Mouse (Mus musculus): ENCODE measurements around the gene Bcl2l11. TPM values are rescaled to one million over a fixed set of nuclear protein-coding genes. Genes with fewer than 3 reads are reported as not detected.
"Not testable (repeated sequence)": the region's sequence is repeated elsewhere in the genome, so short reads cannot be mapped to it uniquely, and the experiment has no call there.

Bcl2l11 gene
- polyA plus RNA-seq, 1 experiment from 2014 or later, result 8.8 TPM

GRCm38 (mm10) chr2:128174176-128174575, 48.3 kb downstream of the Bcl2l11 start:
- no peaks in the 10 kb centered on the region for H3K36me3 ChIP-seq (ENCODE audit: control insufficient read depth, insufficient read depth)
- H3K4me1 ChIP-seq (replicated peaks; ENCODE audit: control insufficient read depth, insufficient read depth, low read length), result peaks cover 14% of the 10 kb centered on the region
- no peaks in the 10 kb centered on the region for H3K9me3 ChIP-seq (ENCODE audit: control insufficient read depth, low read length)
- H3K4me2 ChIP-seq (ENCODE audit: low read length), result no peak overlapping the region
- 86% methylated on average over 5 of the region's 5 CpGs for WGBS
- no peaks in the 10 kb centered on the region for H3K27me3 ChIP-seq (replicated peaks; ENCODE audit: control insufficient read depth, insufficient read depth, low read length)
- no peak overlapping the region for H3K27ac ChIP-seq (ENCODE audit: low read length)
- ATAC-seq, result no peak
- no peak overlapping the region for H3K4me3 ChIP-seq (replicated peaks; ENCODE audit: low read length)
- H3K9ac ChIP-seq (replicated peaks; ENCODE audit: low read depth, low read length), result no peak overlapping the region

- 67% methylated on average over 9 of the region's 9 CpGs for WGBS
Observed at GRCm38 (mm10) chr2:128174604-128175342, 48.9 kb downstream of the Bcl2l11 start.

GRCm38 (mm10) chr2:128175625-128176024, 49.8 kb downstream of the Bcl2l11 start:
- Histone ChIP-seq H3K27ac (ENCODE audit: low read length) (no peak overlapping the region), H3K4me1 (replicated peaks; ENCODE audit: control insufficient read depth, insufficient read depth, low read length) (peaks cover 15% of the 10 kb centered on the region), H3K9ac (replicated peaks; ENCODE audit: low read depth, low read length) (no peak overlapping the region), H3K9me3 (ENCODE audit: control insufficient read depth, low read length) (no peaks in the 10 kb centered on the region), H3K27me3 (replicated peaks; ENCODE audit: control insufficient read depth, insufficient read depth, low read length) (no peaks in the 10 kb centered on the region), H3K4me3 (replicated peaks; ENCODE audit: low read length) (no peak overlapping the region), H3K36me3 (ENCODE audit: control insufficient read depth, insufficient read depth) (no peaks in the 10 kb centered on the region), H3K4me2 (ENCODE audit: low read length) (no peak overlapping the region)
- WGBS, result 95% methylated on average over 6 of the region's 6 CpGs
- no peak for ATAC-seq

More at GRCm38 (mm10) chr2:128174604-128175342, 48.9 kb downstream of the Bcl2l11 start:
- ATAC-seq, result no peak
- no peaks in the 10 kb centered on the region for H3K9me3 ChIP-seq (ENCODE audit: control insufficient read depth, low read length)
- H3K4me2 ChIP-seq (ENCODE audit: low read length), result no peak overlapping the region
- no peak overlapping the region for H3K27ac ChIP-seq (ENCODE audit: low read length)
- H3K4me3 ChIP-seq (replicated peaks; ENCODE audit: low read length), result no peak overlapping the region
- no peaks in the 10 kb centered on the region for H3K27me3 ChIP-seq (replicated peaks; ENCODE audit: control insufficient read depth, insufficient read depth, low read length)
- no peak overlapping the region for H3K9ac ChIP-seq (replicated peaks; ENCODE audit: low read depth, low read length)
- H3K36me3 ChIP-seq (ENCODE audit: control insufficient read depth, insufficient read depth), result no peaks in the 10 kb centered on the region
- H3K4me1 ChIP-seq (replicated peaks; ENCODE audit: control insufficient read depth, insufficient read depth, low read length), result peaks cover 15% of the 10 kb centered on the region

- Histone ChIP-seq H3K36me3 (ENCODE audit: control insufficient read depth, insufficient read depth) (no peaks in the 10 kb centered on the region), H3K27me3 (replicated peaks; ENCODE audit: control insufficient read depth, insufficient read depth, low read length) (no peaks in the 10 kb centered on the region), H3K27ac (ENCODE audit: low read length) (no peak overlapping the region), H3K9ac (replicated peaks; ENCODE audit: low read depth, low read length) (no peak overlapping the region), H3K9me3 (ENCODE audit: control insufficient read depth, low read length) (no peaks in the 10 kb centered on the region), H3K4me2 (ENCODE audit: low read length) (no peak overlapping the region), H3K4me1 (replicated peaks; ENCODE audit: control insufficient read depth, insufficient read depth, low read length) (peaks cover 15% of the 10 kb centered on the region), H3K4me3 (replicated peaks; ENCODE audit: low read length) (no peak overlapping the region)
- 21% methylated on average over 12 of the region's 12 CpGs for WGBS
- peak; percentile 52; the same call in 1 of the 2 replicates for ATAC-seq
Observed at GRCm38 (mm10) chr2:128176391-128177044, 50.7 kb downstream of the Bcl2l11 start.

GRCm38 (mm10) chr2:128177241-128177661, 51.4 kb downstream of the Bcl2l11 start:
- Histone ChIP-seq H3K4me1 (replicated peaks; ENCODE audit: control insufficient read depth, insufficient read depth, low read length) (peaks cover 15% of the 10 kb centered on the region), H3K36me3 (ENCODE audit: control insufficient read depth, insufficient read depth) (no peaks in the 10 kb centered on the region), H3K4me2 (ENCODE audit: low read length) (no peak overlapping the region), H3K4me3 (replicated peaks; ENCODE audit: low read length) (no peak overlapping the region), H3K9ac (replicated peaks; ENCODE audit: low read depth, low read length) (no peak overlapping the region), H3K27ac (ENCODE audit: low read length) (no peak overlapping the region), H3K27me3 (replicated peaks; ENCODE audit: control insufficient read depth, insufficient read depth, low read length) (no peaks in the 10 kb centered on the region), H3K9me3 (ENCODE audit: control insufficient read depth, low read length) (no peaks in the 10 kb centered on the region)
- WGBS, result 50% methylated on average over 5 of the region's 5 CpGs
- ATAC-seq, result no peak

GRCm38 (mm10) chr2:128179126-128179807, 53.4 kb downstream of the Bcl2l11 start:
- Histone ChIP-seq H3K27ac (ENCODE audit: low read length) (no peak overlapping the region), H3K27me3 (replicated peaks; ENCODE audit: control insufficient read depth, insufficient read depth, low read length) (no peaks in the 10 kb centered on the region), H3K4me2 (ENCODE audit: low read length) (no peak overlapping the region), H3K9ac (replicated peaks; ENCODE audit: low read depth, low read length) (no peak overlapping the region), H3K9me3 (ENCODE audit: control insufficient read depth, low read length) (no peaks in the 10 kb centered on the region), H3K36me3 (ENCODE audit: control insufficient read depth, insufficient read depth) (no peaks in the 10 kb centered on the region), H3K4me3 (replicated peaks; ENCODE audit: low read length) (no peak overlapping the region), H3K4me1 (replicated peaks; ENCODE audit: control insufficient read depth, insufficient read depth, low read length) (peaks cover 15% of the 10 kb centered on the region)
- ATAC-seq, result no peak
- 57% methylated on average over 18 of the region's 18 CpGs for WGBS

- H3K27ac ChIP-seq (ENCODE audit: low read length), result no peak overlapping the region
- no peaks in the 10 kb centered on the region for H3K9me3 ChIP-seq (ENCODE audit: control insufficient read depth, low read length)
- WGBS, result 19% methylated on average over 9 of the region's 9 CpGs
- peaks cover 15% of the 10 kb centered on the region for H3K4me1 ChIP-seq (replicated peaks; ENCODE audit: control insufficient read depth, insufficient read depth, low read length)
- no peaks in the 10 kb centered on the region for H3K36me3 ChIP-seq (ENCODE audit: control insufficient read depth, insufficient read depth)
- H3K4me3 ChIP-seq (replicated peaks; ENCODE audit: low read length), result no peak overlapping the region
- H3K4me2 ChIP-seq (ENCODE audit: low read length), result no peak overlapping the region
- no peak overlapping the region for H3K9ac ChIP-seq (replicated peaks; ENCODE audit: low read depth, low read length)
- no peak for ATAC-seq
- H3K27me3 ChIP-seq (replicated peaks; ENCODE audit: control insufficient read depth, insufficient read depth, low read length), result no peaks in the 10 kb centered on the region
Observed at GRCm38 (mm10) chr2:128179808-128180379, 54.1 kb downstream of the Bcl2l11 start.

- not testable (repeated sequence) for H3K27ac ChIP-seq (ENCODE audit: low read length); H3K9ac ChIP-seq (replicated peaks; ENCODE audit: low read depth, low read length); H3K4me1 ChIP-seq (replicated peaks; ENCODE audit: control insufficient read depth, insufficient read depth, low read length); H3K4me2 ChIP-seq (ENCODE audit: low read length); H3K4me3 ChIP-seq (replicated peaks; ENCODE audit: low read length); H3K27me3 ChIP-seq (replicated peaks; ENCODE audit: control insufficient read depth, insufficient read depth, low read length); H3K36me3 ChIP-seq (ENCODE audit: control insufficient read depth, insufficient read depth); ATAC-seq; H3K9me3 ChIP-seq (ENCODE audit: control insufficient read depth, low read length)
- WGBS, result 92% methylated on average over 9 of the region's 9 CpGs
Observed at GRCm38 (mm10) chr2:128182181-128182580, 56.3 kb downstream of the Bcl2l11 start.

- Histone ChIP-seq H3K27ac (ENCODE audit: low read length) (no peak overlapping the region), H3K9me3 (ENCODE audit: control insufficient read depth, low read length) (no peaks in the 10 kb centered on the region), H3K27me3 (replicated peaks; ENCODE audit: control insufficient read depth, insufficient read depth, low read length) (no peaks in the 10 kb centered on the region), H3K4me1 (replicated peaks; ENCODE audit: control insufficient read depth, insufficient read depth, low read length) (peaks cover 2% of the 10 kb centered on the region; the same call in 1 of the 2 replicates), H3K9ac (replicated peaks; ENCODE audit: low read depth, low read length) (no peak overlapping the region), H3K4me3 (replicated peaks; ENCODE audit: low read length) (no peak overlapping the region), H3K36me3 (ENCODE audit: control insufficient read depth, insufficient read depth) (no peaks in the 10 kb centered on the region), H3K4me2 (ENCODE audit: low read length) (no peak overlapping the region)
- ATAC-seq, result no peak
- 90% methylated on average over 4 of the region's 4 CpGs for WGBS
Observed at GRCm38 (mm10) chr2:128182751-128183150, 56.9 kb downstream of the Bcl2l11 start.
